Mouse (Mus musculus) spleen, postnatal 4 days (tissue): ENCODE results near the gene Ptprf.

Experiments used
- DNase-seq, 2 experiments: peaks; one replicate each; pipeline ENCODE4 v3.0.0; 2022; ENCODE audit warnings: low spot score in 2 of 2

The Ptprf gene

GRCm38 (mm10) chr4:118216726-118217595 is 74.2 kb downstream of the Ptprf start:
- peak; percentile 45 to 76 for DNase-seq

GRCm38 (mm10) chr4:118214891-118215290 is 76.3 kb downstream of the Ptprf start:
- DNase-seq = no peak

GRCm38 (mm10) chr4:118206918-118207640 is 84.1 kb downstream of the Ptprf start:
- no peak for DNase-seq

GRCm38 (mm10) chr4:118205906-118206305 is 85.3 kb downstream of the Ptprf start:
- no peak for DNase-seq

- no peak for DNase-seq
Measured at GRCm38 (mm10) chr4:118199093-118199492, 92.1 kb downstream of the Ptprf start.

GRCm38 (mm10) chr4:118198606-118199005 is 92.6 kb downstream of the Ptprf start:
- no peak for DNase-seq

- no peak for DNase-seq
Measured at GRCm38 (mm10) chr4:118196185-118196584, 95.0 kb downstream of the Ptprf start.

- no peak for DNase-seq
Measured at GRCm38 (mm10) chr4:118180301-118181080, 110.7 kb downstream of the Ptprf start.

- peak; percentile 91 to 93 for DNase-seq
Measured at GRCm38 (mm10) chr4:118179467-118180300, 111.5 kb downstream of the Ptprf start, which contains the start of gene Kdm4a. Gene Kdm4a (minus strand): TSS chr4:118180043.

- no peak for DNase-seq
Measured at GRCm38 (mm10) chr4:118178952-118179466, 112.2 kb downstream of the Ptprf start.

GRCm38 (mm10) chr4:118172461-118172860 is 118.7 kb downstream of the Ptprf start:
- no peak for DNase-seq

- DNase-seq = no peak
Measured at GRCm38 (mm10) chr4:118171006-118171405, 120.2 kb downstream of the Ptprf start.

GRCm38 (mm10) chr4:118162123-118162522 is 129.1 kb downstream of the Ptprf start:
- no peak for DNase-seq
